Mouse (Mus musculus): ENCODE results near the gene Fam186a.
"Not testable (repeated sequence)": the region's sequence is repeated elsewhere in the genome, so short reads cannot be mapped to it uniquely, and the experiment has no call there.

- TF ChIP-seq CTCF (IDR thresholded peaks at IDR 0.05 in 2 of 3, conservative IDR thresholded peaks at IDR 0.05 in 1 of 3; ENCODE audit: control insufficient read depth in 1 of 3, insufficient read depth in 1 of 3, low read depth in 2 of 3, low read length in 3 of 3, poor library complexity in 1 of 3, severe bottlenecking in 1 of 3) = peak; percentile 64 to 69 (median 65)
- peak; percentile 75; the same call in 1 of the 2 replicates for TF ChIP-seq ZKSCAN1 (IDR thresholded peaks at IDR 0.05; ENCODE audit: low read depth, low read length)
- not testable (repeated sequence) for TF ChIP-seq USF2 (IDR thresholded peaks at IDR 0.05; ENCODE audit: borderline replicate concordance in 1 of 2, insufficient read depth in 1 of 2, low read depth in 1 of 2, low read length in 2 of 2); MEF2A (IDR thresholded peaks at IDR 0.05; ENCODE audit: extremely low read depth, insufficient replicate concordance, low read depth, low read length, poor library complexity, severe bottlenecking); POLR2A (IDR thresholded peaks at IDR 0.05; ENCODE audit: control insufficient read depth in 1 of 2, insufficient read depth in 1 of 2, low read depth in 1 of 2, low read length in 2 of 2, poor library complexity in 1 of 2); MAX (IDR thresholded peaks at IDR 0.05; ENCODE audit: low read length); MAFK (IDR thresholded peaks at IDR 0.05; ENCODE audit: borderline replicate concordance, low read depth, low read length); GATA1 (IDR thresholded peaks at IDR 0.05; ENCODE audit: low read depth, low read length)
Observed at GRCm38 (mm10) chr15:99909339-99909996, 57.4 kb downstream of the Fam186a start.

All from MEL (cell line).